Mouse (Mus musculus) spleen, postnatal 10 days (tissue): ENCODE data around the gene Ttc24.
A peak's percentile ranks its signal among the peaks of the same experiment; 100 is the strongest.

Experiments
- DNase-seq, 2 experiments: peaks; one replicate each; pipeline ENCODE4 v3.0.0; 2021 to 2022; ENCODE audit warnings: low spot score in 2 of 2

The Ttc24 gene

GRCm38 (mm10) chr3:88022322-88023191 is 55.5 kb downstream of the Ttc24 start:
- peak; percentile 55 to 83 for DNase-seq
